Mouse (Mus musculus) liver, embryonic 15.5 days (tissue): ENCODE results near the gene Lin52. TPM values are rescaled to one million over a fixed set of nuclear protein-coding genes. Genes with fewer than 3 reads are reported as not detected.

Experiments
- ATAC-seq: fragments of 200-750 bp; cut with Nextera tagmentation; 2 replicates; pipeline ENCODE4 v1.8.0; 2017; ENCODE audit warnings: moderate number of reproducible peaks, mild to moderate bottlenecking, moderate library complexity; ENCODE audit not compliant: insufficient read depth
- H3K27ac ChIP-seq: fragments of 300-500 bp; sonication (generic); replicated peaks from 2 replicates; pipeline ENCODE4 v1.5.1; 2015; ENCODE audit warnings: mild to moderate bottlenecking, inconsistent platforms
- H3K27me3 ChIP-seq: fragments of 300-500 bp; sonication (generic); 2 replicates; pipeline ENCODE4 v1.6.1; 2015; ENCODE audit warnings: mild to moderate bottlenecking, inconsistent platforms
- H3K36me3 ChIP-seq: fragments of 300-500 bp; sonication (generic); replicated peaks from 2 replicates; pipeline ENCODE4 v1.6.1; 2015; ENCODE audit warnings: moderate library complexity, mild to moderate bottlenecking, inconsistent platforms
- H3K4me1 ChIP-seq: fragments of 300-500 bp; sonication (generic); replicated peaks from 2 replicates; pipeline ENCODE4 v1.6.1; 2015; ENCODE audit warnings: inconsistent platforms
- H3K4me2 ChIP-seq: fragments of 300-500 bp; sonication (generic); 2 replicates; pipeline ENCODE4 v1.6.1; 2015; ENCODE audit warnings: moderate library complexity, mild to moderate bottlenecking, inconsistent platforms
- H3K4me3 ChIP-seq: fragments of 300-500 bp; sonication (generic); replicated peaks from 2 replicates; pipeline ENCODE4 v1.5.1; 2015; ENCODE audit warnings: mild to moderate bottlenecking, inconsistent platforms
- H3K9ac ChIP-seq: fragments of 300-500 bp; sonication (generic); 2 replicates; pipeline ENCODE4 v1.6.1; 2015; ENCODE audit warnings: moderate library complexity, mild to moderate bottlenecking, inconsistent platforms
- H3K9me3 ChIP-seq: fragments of 300-500 bp; sonication (generic); replicated peaks from 2 replicates; pipeline ENCODE4 v1.6.1; 2016; ENCODE audit warnings: inconsistent platforms
- WGBS: fragments of 180-500 bp; shearing (Covaris S2); methylation state at CpG from one replicate; pipeline ENCODE4 v1.1.7; 2015; ENCODE audit warnings: mixed read lengths; ENCODE audit not compliant: insufficient replicate concordance; 5-methylcytosine and 5-hydroxymethylcytosine counted together
- polyA plus RNA-seq: library from polyadenylated mRNA; unstranded; fragments of >200 nt; fragmentation: Nextera tagmentation; extraction: Ambion mirVana; gene quantifications from 2 replicates; pipeline ENCODE4 v1.2.1, GENCODE M21; 2015

Lin52 gene
- polyA plus RNA-seq, 1 experiment from 2014 or later = 13.3 TPM

- Histone ChIP-seq H3K4me2 (no peak overlapping the region), H3K36me3 (peaks cover 57% of the 10 kb centered on the region), H3K27ac (no peak overlapping the region), H3K4me3 (no peak overlapping the region), H3K9me3 (no peaks in the 10 kb centered on the region), H3K9ac (no peak overlapping the region), H3K27me3 (no peaks in the 10 kb centered on the region), H3K4me1 (no peaks in the 10 kb centered on the region)
- WGBS = 0% methylated on average over 1 of the region's 1 CpGs
- no peak for ATAC-seq
Measured at GRCm38 (mm10) chr12:84468701-84469100, 17.5 kb downstream of the Lin52 start.

GRCm38 (mm10) chr12:84478937-84479336, 27.7 kb downstream of the Lin52 start:
- Histone ChIP-seq H3K27me3 (no peaks in the 10 kb centered on the region), H3K4me3 (no peak overlapping the region), H3K27ac (no peak overlapping the region), H3K9ac (no peak overlapping the region), H3K4me1 (peaks cover 12% of the 10 kb centered on the region), H3K9me3 (no peaks in the 10 kb centered on the region), H3K4me2 (no peak overlapping the region), H3K36me3 (peaks cover 20% of the 10 kb centered on the region)
- ATAC-seq = no peak
- WGBS = 82% methylated on average over 7 of the region's 7 CpGs

- H3K4me1 ChIP-seq = peaks cover 13% of the 10 kb centered on the region
- H3K36me3 ChIP-seq = peaks cover 7% of the 10 kb centered on the region; the same call in 1 of the 2 replicates
- no peaks in the 10 kb centered on the region for H3K9me3 ChIP-seq
- H3K27ac ChIP-seq = no peak overlapping the region
- no peak overlapping the region for H3K9ac ChIP-seq
- ATAC-seq = peak; percentile 61; the same call in 1 of the 2 replicates
- WGBS = 63% methylated on average over 2 of the region's 2 CpGs
- no peaks in the 10 kb centered on the region for H3K27me3 ChIP-seq
- H3K4me3 ChIP-seq = no peak overlapping the region
- H3K4me2 ChIP-seq = no peak overlapping the region
Measured at GRCm38 (mm10) chr12:84481251-84481650, 30.0 kb downstream of the Lin52 start.

- no peak overlapping the region for H3K9ac ChIP-seq
- no peaks in the 10 kb centered on the region for H3K9me3 ChIP-seq
- H3K36me3 ChIP-seq = peaks cover 7% of the 10 kb centered on the region; the same call in 1 of the 2 replicates
- H3K4me1 ChIP-seq = peaks cover 21% of the 10 kb centered on the region
- H3K27ac ChIP-seq = no peak overlapping the region; the same call in 1 of the 2 replicates
- ATAC-seq = peak; percentile 57
- no peak overlapping the region for H3K4me3 ChIP-seq
- WGBS = 78% methylated on average over 14 of the region's 14 CpGs
- H3K27me3 ChIP-seq = no peaks in the 10 kb centered on the region
- H3K4me2 ChIP-seq = no peak overlapping the region
Measured at GRCm38 (mm10) chr12:84482778-84483585, 31.8 kb downstream of the Lin52 start.

- Histone ChIP-seq H3K4me1 (peaks cover 17% of the 10 kb centered on the region), H3K4me2 (no peak overlapping the region), H3K27me3 (no peaks in the 10 kb centered on the region), H3K27ac (no peak overlapping the region), H3K36me3 (no peaks in the 10 kb centered on the region), H3K9ac (no peak overlapping the region), H3K4me3 (no peak overlapping the region), H3K9me3 (no peaks in the 10 kb centered on the region)
- 39% methylated on average over 8 of the region's 8 CpGs for WGBS
- ATAC-seq = no peak
Measured at GRCm38 (mm10) chr12:84487324-84488056, 36.3 kb downstream of the Lin52 start.

- Histone ChIP-seq H3K27me3 (no peaks in the 10 kb centered on the region), H3K4me1 (peaks cover 3% of the 10 kb centered on the region), H3K9me3 (no peaks in the 10 kb centered on the region), H3K4me3 (no peak overlapping the region), H3K36me3 (no peaks in the 10 kb centered on the region), H3K4me2 (no peak overlapping the region), H3K27ac (no peak overlapping the region), H3K9ac (no peak overlapping the region)
- no peak for ATAC-seq
- 56% methylated on average over 1 of the region's 1 CpGs for WGBS
Measured at GRCm38 (mm10) chr12:84496795-84497194, 45.6 kb downstream of the Lin52 start.

GRCm38 (mm10) chr12:84500528-84501263, 49.5 kb downstream of the Lin52 start:
- Histone ChIP-seq H3K36me3 (no peaks in the 10 kb centered on the region), H3K9me3 (no peaks in the 10 kb centered on the region), H3K4me3 (no peak overlapping the region), H3K4me1 (peaks cover 3% of the 10 kb centered on the region), H3K27me3 (no peaks in the 10 kb centered on the region), H3K9ac (no peak overlapping the region), H3K4me2 (no peak overlapping the region), H3K27ac (no peak overlapping the region)
- ATAC-seq = no peak
- 78% methylated on average over 8 of the region's 8 CpGs for WGBS

- Histone ChIP-seq H3K9me3 (no peaks in the 10 kb centered on the region), H3K9ac (no peak overlapping the region), H3K4me3 (no peak overlapping the region), H3K27ac (no peak overlapping the region), H3K4me1 (peaks cover 3% of the 10 kb centered on the region), H3K27me3 (no peaks in the 10 kb centered on the region), H3K4me2 (no peak overlapping the region), H3K36me3 (no peaks in the 10 kb centered on the region)
- no peak for ATAC-seq
- WGBS = 73% methylated on average over 4 of the region's 4 CpGs
Measured at GRCm38 (mm10) chr12:84501278-84501677, 50.1 kb downstream of the Lin52 start.

- H3K4me2 ChIP-seq = no peak overlapping the region
- no peaks in the 10 kb centered on the region for H3K27me3 ChIP-seq
- 72% methylated on average over 4 of the region's 4 CpGs for WGBS
Measured at GRCm38 (mm10) chr12:84506856-84507255, 55.6 kb downstream of the Lin52 start.

GRCm38 (mm10) chr12:84512016-84512415, 60.8 kb downstream of the Lin52 start:
- Histone ChIP-seq H3K27ac (no peak overlapping the region), H3K9me3 (no peaks in the 10 kb centered on the region), H3K4me2 (no peak overlapping the region), H3K9ac (no peak overlapping the region), H3K36me3 (no peaks in the 10 kb centered on the region), H3K27me3 (no peaks in the 10 kb centered on the region), H3K4me3 (no peak overlapping the region), H3K4me1 (peaks cover 6% of the 10 kb centered on the region; the same call in 1 of the 2 replicates)
- 48% methylated on average over 3 of the region's 3 CpGs for whole genome bisulfite sequencing
- ATAC-seq = no peak

More at GRCm38 (mm10) chr12:84506856-84507255, 55.6 kb downstream of the Lin52 start:
- Histone ChIP-seq H3K9ac (no peak overlapping the region), H3K27ac (no peak overlapping the region), H3K36me3 (no peaks in the 10 kb centered on the region), H3K4me1 (no peaks in the 10 kb centered on the region), H3K9me3 (no peaks in the 10 kb centered on the region), H3K4me3 (no peak overlapping the region)
- ATAC-seq = no peak

- Histone ChIP-seq H3K4me2 (no peak overlapping the region), H3K27me3 (no peaks in the 10 kb centered on the region), H3K9me3 (no peaks in the 10 kb centered on the region), H3K9ac (no peak overlapping the region), H3K4me3 (no peak overlapping the region), H3K4me1 (peaks cover 21% of the 10 kb centered on the region), H3K27ac (no peak overlapping the region), H3K36me3 (no peaks in the 10 kb centered on the region)
- WGBS = 47% methylated on average over 4 of the region's 4 CpGs
- no peak for ATAC-seq
Measured at GRCm38 (mm10) chr12:84515486-84515885, 64.3 kb downstream of the Lin52 start.
